Mouse (Mus musculus) MEL (cell line): ENCODE data around the gene AW011738. TPM values are rescaled to one million over a fixed set of nuclear protein-coding genes. Genes with fewer than 3 reads are reported as not detected.

Experiments used
- DNase-seq: peaks from one replicate; pipeline ENCODE4 v3.0.0; 2011; ENCODE audit warnings: low read depth, low spot score
- H3K27ac ChIP-seq: 2 replicates; pipeline ENCODE4 v1.5.1; 2012; ENCODE audit warnings: low read depth, mild to moderate bottlenecking, control low read depth, low read length, moderate library complexity; ENCODE audit not compliant: control insufficient read depth
- H3K27me3 ChIP-seq, 2 experiments: fragments of 150-350 bp in 1 of 2; sonication (generic) in 1 of 2; 2 replicates each; pipeline ENCODE4 v1.6.1; 2012; ENCODE audit warnings: low read length in 2 of 2, mild to moderate bottlenecking in 2 of 2, improper control_type of control experiment in 1 of 2, moderate library complexity in 1 of 2; ENCODE audit not compliant: insufficient read depth in 2 of 2, control insufficient read depth in 1 of 2
- H3K36me3 ChIP-seq, 2 experiments: 2 replicates each; pipeline ENCODE4 v1.6.1; 2012 to 2014; ENCODE audit warnings: low read length in 2 of 2, improper control_type of control experiment in 1 of 2, inconsistent platforms in 1 of 2, mild to moderate bottlenecking in 1 of 2; ENCODE audit not compliant: insufficient read depth in 2 of 2, control insufficient read depth in 1 of 2
- H3K4me1 ChIP-seq, 2 experiments: fragments of 150-350 bp in 1 of 2; sonication (generic) in 1 of 2; 2 replicates each; pipeline ENCODE4 v1.6.1; 2012; ENCODE audit warnings: low read length in 2 of 2, improper control_type of control experiment in 1 of 2, mild to moderate bottlenecking in 1 of 2; ENCODE audit not compliant: insufficient read depth in 2 of 2, control insufficient read depth in 1 of 2
- H3K4me3 ChIP-seq, 2 experiments: fragments of 150-350 bp in 1 of 2; sonication (generic) in 1 of 2; 2 replicates each; pipeline ENCODE4 v1.5.1; 2012; ENCODE audit warnings: low read depth in 2 of 2, low read length in 2 of 2, mild to moderate bottlenecking in 2 of 2, moderate library complexity in 2 of 2, control low read depth in 1 of 2, improper control_type of control experiment in 1 of 2; ENCODE audit not compliant: control insufficient read depth in 1 of 2, insufficient read depth in 1 of 2
- H3K79me2 ChIP-seq: 2 replicates; pipeline ENCODE4 v1.6.1; 2012; ENCODE audit warnings: mild to moderate bottlenecking, low read length, moderate library complexity; ENCODE audit not compliant: control insufficient read depth, poor library complexity, insufficient read depth
- H3K9ac ChIP-seq: 2 replicates; pipeline ENCODE4 v1.6.1; 2012; ENCODE audit warnings: low read depth, mild to moderate bottlenecking, control low read depth, low read length, moderate library complexity; ENCODE audit not compliant: control insufficient read depth, poor library complexity, severe bottlenecking
- H3K9me3 ChIP-seq: fragments of 150-350 bp; sonication (generic); replicated peaks from 2 replicates; pipeline ENCODE4 v1.6.1; 2012; ENCODE audit warnings: mild to moderate bottlenecking, low read length, improper control_type of control experiment, moderate library complexity; ENCODE audit not compliant: insufficient read depth
- CHD1 ChIP-seq: IDR thresholded peaks from 2 replicates; pipeline ENCODE4 v1.6.1; 2012; ENCODE audit warnings: low read depth, mild to moderate bottlenecking, inconsistent platforms, low read length, improper control_type of control experiment
- CHD2 ChIP-seq: IDR thresholded peaks from 2 replicates; pipeline ENCODE4 v1.6.1; 2011; ENCODE audit warnings: low read length, improper control_type of control experiment
- E2F4 ChIP-seq: IDR thresholded peaks from 2 replicates; pipeline ENCODE4 v1.6.1; 2011; ENCODE audit warnings: low read depth, low read length, improper control_type of control experiment, borderline replicate concordance
- ELF1 ChIP-seq: IDR thresholded peaks from 2 replicates; pipeline ENCODE4 v1.6.1; 2014; ENCODE audit warnings: low read depth, mild to moderate bottlenecking, inconsistent platforms, low read length, improper control_type of control experiment, moderate library complexity
- EP300 ChIP-seq, 2 experiments: IDR thresholded peaks; 2 replicates each; pipeline ENCODE4 v1.6.1; 2011; ENCODE audit warnings: improper control_type of control experiment in 2 of 2, low read length in 2 of 2, low read depth in 1 of 2, mild to moderate bottlenecking in 1 of 2
- ETS1 ChIP-seq: IDR thresholded peaks from 2 replicates; pipeline ENCODE4 v1.6.1; 2012; ENCODE audit warnings: low read depth, mild to moderate bottlenecking, inconsistent platforms, low read length, improper control_type of control experiment, moderate library complexity
- GABPA ChIP-seq: IDR thresholded peaks from 2 replicates; pipeline ENCODE4 v1.6.1; 2012; ENCODE audit warnings: low read depth, mild to moderate bottlenecking, inconsistent platforms, low read length, improper control_type of control experiment, moderate library complexity
- GATA1 ChIP-seq: IDR thresholded peaks from 2 replicates; pipeline ENCODE4 v1.6.1; 2011; ENCODE audit warnings: low read depth, low read length, improper control_type of control experiment
- HCFC1 ChIP-seq: IDR thresholded peaks from 2 replicates; pipeline ENCODE4 v1.6.1; 2012; ENCODE audit warnings: low read depth, mild to moderate bottlenecking, inconsistent platforms, low read length, improper control_type of control experiment, moderate library complexity
- KAT2A ChIP-seq: conservative IDR thresholded peaks from 2 replicates; pipeline ENCODE4 v1.6.1; 2012; ENCODE audit warnings: low read depth, low read length, improper control_type of control experiment, inconsistent platforms
- MAFK ChIP-seq: IDR thresholded peaks from 2 replicates; pipeline ENCODE4 v1.6.1; 2011; ENCODE audit warnings: low read depth, mild to moderate bottlenecking, low read length, improper control_type of control experiment, borderline replicate concordance
- MAX ChIP-seq: IDR thresholded peaks from 2 replicates; pipeline ENCODE4 v1.6.1; 2011; ENCODE audit warnings: low read length, improper control_type of control experiment
- MAZ ChIP-seq: IDR thresholded peaks from 2 replicates; pipeline ENCODE4 v1.6.1; 2012; ENCODE audit warnings: low read depth, mild to moderate bottlenecking, inconsistent platforms, low read length, improper control_type of control experiment
- MEF2A ChIP-seq: IDR thresholded peaks from 2 replicates; pipeline ENCODE4 v1.6.1; 2014; ENCODE audit warnings: low read depth, mild to moderate bottlenecking, inconsistent platforms, low read length, improper control_type of control experiment; ENCODE audit not compliant: poor library complexity, insufficient replicate concordance, severe bottlenecking; ENCODE audit errors: extremely low read depth
- MXI1 ChIP-seq: IDR thresholded peaks from 2 replicates; pipeline ENCODE4 v1.6.1; 2011; ENCODE audit warnings: mild to moderate bottlenecking, low read depth, low read length, improper control_type of control experiment
- MYB ChIP-seq: IDR thresholded peaks from 2 replicates; pipeline ENCODE4 v1.6.1; 2011; ENCODE audit warnings: mild to moderate bottlenecking, low read depth, low read length, improper control_type of control experiment
- MYC ChIP-seq: IDR thresholded peaks from 2 replicates; pipeline ENCODE4 v1.6.1; 2011; ENCODE audit warnings: low read depth, mild to moderate bottlenecking, low read length, improper control_type of control experiment, moderate library complexity
- NELFE ChIP-seq: IDR thresholded peaks from 2 replicates; pipeline ENCODE4 v1.6.1; 2011; ENCODE audit warnings: low read depth, low read length, improper control_type of control experiment
- NRF1 ChIP-seq: IDR thresholded peaks from 2 replicates; pipeline ENCODE4 v1.6.1; 2014; ENCODE audit warnings: low read depth, mild to moderate bottlenecking, inconsistent platforms, low read length, improper control_type of control experiment, moderate library complexity; ENCODE audit not compliant: poor library complexity, insufficient read depth, severe bottlenecking
- POLR2AphosphoS2 ChIP-seq: IDR thresholded peaks from 2 replicates; pipeline ENCODE4 v1.6.1; 2011; ENCODE audit warnings: low read length, improper control_type of control experiment
- RAD21 ChIP-seq: IDR thresholded peaks from 2 replicates; pipeline ENCODE4 v1.6.1; 2011; ENCODE audit warnings: mild to moderate bottlenecking, low read depth, low read length, improper control_type of control experiment
- SIN3A ChIP-seq: IDR thresholded peaks from 2 replicates; pipeline ENCODE4 v1.6.1; 2012; ENCODE audit warnings: low read length, improper control_type of control experiment, inconsistent platforms
- TAL1 ChIP-seq: IDR thresholded peaks from 2 replicates; pipeline ENCODE4 v1.6.1; 2012; ENCODE audit warnings: mild to moderate bottlenecking, inconsistent platforms, low read length, moderate library complexity, mixed read lengths
- TBP ChIP-seq: IDR thresholded peaks from 2 replicates; pipeline ENCODE4 v1.8.0; 2011; ENCODE audit warnings: low read depth, low read length, improper control_type of control experiment
- TCF12 ChIP-seq: IDR thresholded peaks from 2 replicates; pipeline ENCODE4 v1.6.1; 2014; ENCODE audit warnings: low read depth, mild to moderate bottlenecking, inconsistent platforms, low read length, improper control_type of control experiment, moderate library complexity
- USF1 ChIP-seq: IDR thresholded peaks from 2 replicates; pipeline ENCODE4 v1.6.1; 2014; ENCODE audit warnings: low read depth, mild to moderate bottlenecking, inconsistent platforms, low read length, improper control_type of control experiment, moderate library complexity
- USF2 ChIP-seq, 2 experiments: IDR thresholded peaks; 2 replicates each; pipeline ENCODE4 v1.6.1; 2011 to 2012; ENCODE audit warnings: improper control_type of control experiment in 2 of 2, low read length in 2 of 2, borderline replicate concordance in 1 of 2, inconsistent platforms in 1 of 2, low read depth in 1 of 2, mild to moderate bottlenecking in 1 of 2; ENCODE audit not compliant: insufficient read depth in 1 of 2
- ZC3H11A ChIP-seq: IDR thresholded peaks from 2 replicates; pipeline ENCODE4 v1.6.1; 2012; ENCODE audit warnings: low read depth, mild to moderate bottlenecking, inconsistent platforms, low read length, improper control_type of control experiment
- ZNF384 ChIP-seq: IDR thresholded peaks from 2 replicates; pipeline ENCODE4 v1.6.1; 2012; ENCODE audit warnings: low read depth, mild to moderate bottlenecking, inconsistent platforms, low read length, improper control_type of control experiment
- polyA plus RNA-seq, 2 experiments: library from polyadenylated mRNA; stranded (reverse) in 1 of 2; unstranded in 1 of 2; fragments of >175 nt in 1 of 2; fragments of >200 nt in 1 of 2; gene quantifications; 2 replicates each; pipeline versions ENCODE4 v1.2.1 to v1.2.4; 2012; ENCODE audit warnings: low replicate concordance in 2 of 2, low read depth in 1 of 2; ENCODE audit not compliant: insufficient read length in 2 of 2, insufficient read depth in 1 of 2, missing spikeins in 1 of 2
- total RNA-seq: library from RNA; depleted of rRNA; stranded (reverse); fragments of 300-350 nt; gene quantifications from 2 replicates; pipeline ENCODE4 v1.2.3, GENCODE M21; 2012

AW011738 gene
- total and polyA plus RNA-seq, 3 experiments: 3.2 to 3.8 TPM; not detected in 1

DNA sequence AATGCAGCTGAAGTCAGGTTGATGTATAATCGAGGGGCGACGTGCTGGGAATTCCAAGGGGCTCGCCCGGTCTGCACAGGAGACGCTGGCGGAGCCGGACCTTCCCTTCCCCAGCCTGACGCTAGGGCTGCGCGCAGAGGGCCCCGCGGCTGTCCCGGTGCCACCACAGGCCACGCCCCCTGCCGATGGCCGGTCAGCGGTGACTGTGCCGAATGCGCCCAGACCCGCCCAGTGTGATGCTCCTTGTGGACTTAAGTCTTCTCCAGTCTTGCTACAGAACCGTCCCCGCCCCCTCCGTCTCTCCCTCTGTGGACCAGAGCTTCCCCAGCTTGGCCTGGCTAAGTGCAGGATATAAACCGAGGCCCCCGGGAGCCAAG lies 5.3 kb upstream of the AW011738 start:
- H3K79me2 ChIP-seq: peaks cover 6% of the 10 kb centered on the region; the same call in 1 of the 2 replicates
- no peak for TF ChIP-seq TAL1
- TF ChIP-seq GABPA: no peak
- TF ChIP-seq E2F4: no peak
- TF ChIP-seq MXI1: peak; percentile 30; the same call in 1 of the 2 replicates
- no peak for TF ChIP-seq CHD2
- TF ChIP-seq KAT2A: no peak
- peak; percentile 8; the same call in 1 of the 2 replicates for TF ChIP-seq MAZ
- TF ChIP-seq TCF12: 0 out of 2 replicates have a peak, but pooled peaks have one; percentile 2
- TF ChIP-seq NRF1: 0 out of 2 replicates have a peak, but pooled peaks have one; percentile 23
- TF ChIP-seq SIN3A: 0 out of 2 replicates have a peak, but pooled peaks have one; percentile 15
- no peak for TF ChIP-seq TBP
- peaks cover 0 to 15% of the 10 kb centered on the region in 2 experiments; a peak in 2 of 4 replicates for H3K36me3 ChIP-seq
- peak overlapping the region; percentile 75 to 83 for H3K4me3 ChIP-seq
- peaks cover 9 to 14% of the 10 kb centered on the region in 2 experiments; a peak in 3 of 4 replicates for H3K4me1 ChIP-seq
- H3K27ac ChIP-seq: no peak overlapping the region
- H3K9ac ChIP-seq: peak overlapping the region; percentile 62
- no peaks in the 10 kb centered on the region for H3K9me3 ChIP-seq
- peak; percentile 80 for DNase-seq
- no peaks in the 10 kb centered on the region for H3K27me3 ChIP-seq

DNA sequence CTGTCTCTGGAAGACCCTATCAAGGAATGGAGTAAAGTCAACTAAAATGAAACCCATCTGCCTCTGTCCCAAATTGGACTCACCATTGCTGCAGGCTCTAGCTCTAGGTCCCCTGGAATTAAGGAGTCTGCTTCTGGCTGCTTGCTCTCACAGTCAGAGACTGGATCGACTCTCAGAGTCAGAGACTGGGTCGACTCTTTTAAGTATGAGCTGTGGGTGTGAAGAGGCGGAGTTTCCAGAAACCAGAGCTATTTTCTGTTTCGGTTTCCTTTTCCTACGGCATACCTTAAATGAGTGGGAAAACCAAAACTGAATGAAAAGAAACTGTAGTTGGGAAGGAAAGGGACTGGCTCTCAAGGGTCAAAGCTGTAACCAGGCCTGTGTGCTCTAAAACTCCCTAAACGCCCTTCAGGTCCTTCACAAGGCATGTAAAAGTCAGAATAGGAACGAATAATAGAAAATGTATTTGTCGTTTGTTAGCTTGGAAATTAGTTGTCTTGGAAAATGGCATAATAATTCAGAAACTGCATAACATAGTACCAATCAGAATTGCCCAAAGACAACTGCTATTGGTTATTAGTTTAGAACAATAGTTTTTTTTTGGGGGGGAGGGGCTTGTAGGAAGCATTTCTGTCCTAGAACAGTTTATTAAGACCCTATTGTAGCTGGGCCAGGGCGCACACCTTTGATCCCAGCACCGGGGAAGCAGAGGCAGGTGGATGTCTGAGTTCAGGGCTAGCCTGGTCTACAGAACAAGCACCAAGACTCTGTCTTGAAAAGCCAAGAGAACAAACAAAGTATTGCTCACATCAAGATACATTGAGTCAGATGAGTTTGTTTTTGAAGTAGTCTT lies 2.3 kb upstream of the AW011738 start, which contains the start of gene Isg15:
Gene Isg15, minus strand, starts transcription at position 196 of the 853 bp plus-strand sequence.
- Histone ChIP-seq H3K9me3 (no peaks in the 10 kb centered on the region), H3K9ac (peak within 1 kb of the TSS; percentile 76), H3K36me3 (peaks cover 0 to 15% of the 10 kb centered on the region in 2 experiments; a peak in 2 of 4 replicates), H3K79me2 (peaks cover 21% of the 10 kb centered on the region), H3K27me3 (no peaks in the 10 kb centered on the region), H3K4me3 (peak within 1 kb of the TSS; percentile 80), H3K4me1 (peaks cover 9 to 30% of the 10 kb centered on the region in 2 experiments; a peak in 3 of 4 replicates), H3K27ac (peak within 1 kb of the TSS; percentile 75)
- DNase-seq: peak; percentile 67
- TF ChIP-seq MYC (no peak), USF1 (no peak), MAFK (no peak), MAX (no peak), POLR2AphosphoS2 (no peak), RAD21 (no peak), GATA1 (no peak), GABPA (no peak), TCF12 (no peak), NELFE (peak; percentile 30; the same call in 1 of the 2 replicates), HCFC1 (0 out of 2 replicates have a peak, but pooled peaks have one; percentile 10), ELF1 (no peak), MYB (no peak), ZC3H11A (no peak), USF2 (IDR thresholded peaks at IDR 0.05; ENCODE audit: borderline replicate concordance in 1 of 2, insufficient read depth in 1 of 2, low read depth in 1 of 2, low read length in 2 of 2) (no peak), CHD1 (peak; percentile 58; the same call in 1 of the 2 replicates), ETS1 (peak; percentile 74), MEF2A (no peak), TBP (peak; percentile 74), EP300 (IDR thresholded peaks at IDR 0.05; ENCODE audit: low read depth in 1 of 2, low read length in 2 of 2) (no peak), SIN3A (peak; percentile 76), MXI1 (no peak; the same call in none of the 2 replicates), ZNF384 (peak; percentile 44; the same call in 1 of the 2 replicates)
